Mouse (Mus musculus): ENCODE results near the gene Ube2s.
A peak's percentile ranks its signal among the peaks of the same experiment; 100 is the strongest.
"Not testable (repeated sequence)": the region's sequence is repeated elsewhere in the genome, so short reads cannot be mapped to it uniquely, and the experiment has no call there.

Ube2s gene

GRCm38 (mm10) chr7:4821690-4822089 is 9.3 kb upstream of the Ube2s start:
- DNase-seq (ENCODE audit: extremely low spot score, low read depth, low spot score): no peak

GRCm38 (mm10) chr7:4820925-4821324 is 8.5 kb upstream of the Ube2s start:
- DNase-seq (ENCODE audit: extremely low spot score, low read depth, low spot score): not testable (repeated sequence)

- DNase-seq (ENCODE audit: extremely low spot score, low read depth, low spot score): no peak
Measured at GRCm38 (mm10) chr7:4816559-4816958, 4.2 kb upstream of the Ube2s start.

- DNase-seq (ENCODE audit: extremely low spot score, low read depth, low spot score): no peak
Measured at GRCm38 (mm10) chr7:4813105-4813791, 858 bp upstream of the Ube2s start.

- no peak for DNase-seq (ENCODE audit: extremely low spot score, low read depth, low spot score)
Measured at GRCm38 (mm10) chr7:4811842-4812302, 518 bp downstream of the Ube2s start.

GRCm38 (mm10) chr7:4811131-4811530 is 1.3 kb downstream of the Ube2s start:
- DNase-seq (ENCODE audit: extremely low spot score, low read depth, low spot score): not testable (repeated sequence)

GRCm38 (mm10) chr7:4806716-4807115 is 5.7 kb downstream of the Ube2s start:
- no peak for DNase-seq (ENCODE audit: extremely low spot score, low read depth, low spot score)

GRCm38 (mm10) chr7:4802247-4802646 is 10.1 kb downstream of the Ube2s start:
- no peak for DNase-seq (ENCODE audit: extremely low spot score, low read depth, low spot score)

- DNase-seq (ENCODE audit: extremely low spot score, low read depth, low spot score): no peak
Measured at GRCm38 (mm10) chr7:4795767-4796433, 16.5 kb downstream of the Ube2s start.

GRCm38 (mm10) chr7:4794631-4795168 is 17.7 kb downstream of the Ube2s start:
- no peak for DNase-seq (ENCODE audit: extremely low spot score, low read depth, low spot score)

GRCm38 (mm10) chr7:4793674-4794073 is 18.7 kb downstream of the Ube2s start:
- DNase-seq (ENCODE audit: extremely low spot score, low read depth, low spot score): no peak

GRCm38 (mm10) chr7:4793248-4793647 is 19.1 kb downstream of the Ube2s start:
- not testable (repeated sequence) for DNase-seq (ENCODE audit: extremely low spot score, low read depth, low spot score)

- peak; percentile 92 for DNase-seq (ENCODE audit: extremely low spot score, low read depth, low spot score)
Measured at GRCm38 (mm10) chr7:4792278-4793212, 19.8 kb downstream of the Ube2s start, which contains the start of gene Rpl28. TSS of gene Rpl28 (plus strand) at chr7:4792874.

GRCm38 (mm10) chr7:4789436-4789935 is 22.9 kb downstream of the Ube2s start, which contains the start of gene Tmem238:
TSS of gene Tmem238 (minus strand) at chr7:4789656.
- no peak for DNase-seq (ENCODE audit: extremely low spot score, low read depth, low spot score)

GRCm38 (mm10) chr7:4788499-4789435 is 23.6 kb downstream of the Ube2s start:
- DNase-seq (ENCODE audit: extremely low spot score, low read depth, low spot score): no peak

GRCm38 (mm10) chr7:4783667-4784268 is 28.6 kb downstream of the Ube2s start:
- DNase-seq (ENCODE audit: extremely low spot score, low read depth, low spot score): no peak

- DNase-seq (ENCODE audit: extremely low spot score, low read depth, low spot score): no peak
Measured at GRCm38 (mm10) chr7:4782759-4783158, 29.6 kb downstream of the Ube2s start, which contains the start of the genes Il11 and Tmem190. TSS of gene Il11 (minus strand) at chr7:4782859. TSS of gene Tmem190 (plus strand) at chr7:4782937.

GRCm38 (mm10) chr7:4782130-4782529 is 30.3 kb downstream of the Ube2s start:
- DNase-seq (ENCODE audit: extremely low spot score, low read depth, low spot score): no peak

- DNase-seq (ENCODE audit: extremely low spot score, low read depth, low spot score): no peak
Measured at GRCm38 (mm10) chr7:4779921-4780320, 32.5 kb downstream of the Ube2s start.
